Mouse (Mus musculus) megakaryocyte, embryonic 14.5 days (primary cell): ENCODE results near the gene Rab33b.

Source experiments
- FLI1 ChIP-seq: IDR thresholded peaks from 2 replicates; pipeline ENCODE4 v1.6.1; 2012; ENCODE audit warnings: low read length, inconsistent platforms, mixed read lengths
- GATA1 ChIP-seq: IDR thresholded peaks from 3 replicates; pipeline ENCODE4 v1.6.1; 2012; ENCODE audit warnings: mixed read lengths, low read length, inconsistent platforms, borderline replicate concordance

GRCm38 (mm10) chr3:51499876-51500275 is 16.2 kb downstream of the Rab33b start:
- TF ChIP-seq GATA1, result no peak
- no peak for TF ChIP-seq FLI1
